Mouse (Mus musculus) neural tube, embryonic 13.5 days (tissue): ENCODE data around the gene Srrd. TPM values are rescaled to one million over a fixed set of nuclear protein-coding genes. Genes with fewer than 3 reads are reported as not detected.
A peak's percentile ranks its signal among the peaks of the same experiment; 100 is the strongest.

Experiments
- ATAC-seq: fragments of 200-750 bp; cut with Nextera tagmentation; 2 replicates; pipeline ENCODE4 v1.8.0; 2017; ENCODE audit warnings: low read depth, mild to moderate bottlenecking, moderate TSS enrichment, moderate library complexity
- H3K27ac ChIP-seq: fragments of 300-500 bp; sonication (generic); replicated peaks from 2 replicates; pipeline ENCODE4 v1.5.1; 2015; ENCODE audit warnings: moderate library complexity, mild to moderate bottlenecking, inconsistent platforms
- H3K27me3 ChIP-seq: fragments of 300-500 bp; sonication (generic); 2 replicates; pipeline ENCODE4 v1.6.1; 2015; ENCODE audit warnings: mild to moderate bottlenecking, inconsistent platforms
- H3K36me3 ChIP-seq: fragments of 300-500 bp; sonication (generic); 2 replicates; pipeline ENCODE4 v1.6.1; 2015; ENCODE audit warnings: mild to moderate bottlenecking, inconsistent platforms
- H3K4me1 ChIP-seq: fragments of 300-500 bp; sonication (generic); replicated peaks from 2 replicates; pipeline ENCODE4 v1.6.1; 2015; ENCODE audit warnings: inconsistent platforms
- H3K4me2 ChIP-seq: fragments of 300-500 bp; sonication (generic); 2 replicates; pipeline ENCODE4 v1.6.1; 2015; ENCODE audit warnings: inconsistent platforms, mild to moderate bottlenecking, moderate library complexity
- H3K4me3 ChIP-seq: fragments of 300-500 bp; sonication (generic); 2 replicates; pipeline ENCODE4 v1.5.1; 2015; ENCODE audit warnings: mild to moderate bottlenecking, inconsistent platforms
- H3K9ac ChIP-seq: fragments of 300-500 bp; sonication (generic); 2 replicates; pipeline ENCODE4 v1.6.1; 2015; ENCODE audit warnings: moderate library complexity, mild to moderate bottlenecking, inconsistent platforms
- H3K9me3 ChIP-seq: fragments of 300-500 bp; sonication (generic); 2 replicates; pipeline ENCODE4 v1.6.1; 2016; ENCODE audit warnings: inconsistent platforms
- WGBS: fragments of 180-500 bp; shearing (Covaris S2); methylation state at CpG from one replicate; pipeline ENCODE4 v1.1.7; 2015; 5-methylcytosine and 5-hydroxymethylcytosine counted together
- polyA plus RNA-seq: library from polyadenylated mRNA; unstranded; fragments of >200 nt; fragmentation: Nextera tagmentation; extraction: Ambion mirVana; gene quantifications from 2 replicates; pipeline ENCODE4 v1.2.1, GENCODE M21; 2015

The Srrd gene
- polyA plus RNA-seq, 1 experiment from 2014 or later, result 53.9 TPM

- no peak overlapping the region for H3K4me2 ChIP-seq
- H3K9ac ChIP-seq, result no peak overlapping the region
- H3K9me3 ChIP-seq, result no peaks in the 10 kb centered on the region
- H3K27me3 ChIP-seq, result no peaks in the 10 kb centered on the region
- no peak overlapping the region for H3K4me3 ChIP-seq
- H3K4me1 ChIP-seq, result no peaks in the 10 kb centered on the region
- H3K36me3 ChIP-seq, result peaks cover 77% of the 10 kb centered on the region
- 90% methylated on average over 6 of the region's 6 CpGs for WGBS
- ATAC-seq, result no peak
- no peak overlapping the region for H3K27ac ChIP-seq
Measured at GRCm38 (mm10) chr5:112355493-112355892, 12.7 kb upstream of the Srrd start.

GRCm38 (mm10) chr5:112349169-112349568, 6.3 kb upstream of the Srrd start:
- Histone ChIP-seq H3K36me3 (peaks cover 69% of the 10 kb centered on the region), H3K4me1 (peaks cover 26% of the 10 kb centered on the region), H3K4me2 (no peak overlapping the region), H3K27ac (no peak overlapping the region), H3K27me3 (no peaks in the 10 kb centered on the region), H3K4me3 (no peak overlapping the region), H3K9me3 (no peaks in the 10 kb centered on the region), H3K9ac (no peak overlapping the region)
- 82% methylated on average over 8 of the region's 8 CpGs for WGBS
- 0 out of 2 replicates have a peak, but pooled peaks have one; percentile 19 for ATAC-seq

GRCm38 (mm10) chr5:112346211-112346965, 3.5 kb upstream of the Srrd start:
- no peaks in the 10 kb centered on the region for H3K9me3 ChIP-seq
- H3K4me2 ChIP-seq, result no peak overlapping the region; the same call in 1 of the 2 replicates
- H3K4me1 ChIP-seq, result peaks cover 48% of the 10 kb centered on the region
- H3K4me3 ChIP-seq, result no peak overlapping the region
- H3K27ac ChIP-seq, result no peak overlapping the region
- H3K27me3 ChIP-seq, result no peaks in the 10 kb centered on the region
- H3K9ac ChIP-seq, result peak overlapping the region; percentile 50
- 85% methylated on average over 16 of the region's 16 CpGs for WGBS
- H3K36me3 ChIP-seq, result peaks cover 42% of the 10 kb centered on the region
- ATAC-seq, result no peak

- no peak overlapping the region for H3K4me3 ChIP-seq
- no peak overlapping the region for H3K4me2 ChIP-seq
- peaks cover 28% of the 10 kb centered on the region for H3K36me3 ChIP-seq
- H3K9ac ChIP-seq, result peak overlapping the region; percentile 50
- H3K27ac ChIP-seq, result no peak overlapping the region
- peaks cover 52% of the 10 kb centered on the region for H3K4me1 ChIP-seq
- H3K27me3 ChIP-seq, result no peaks in the 10 kb centered on the region
- WGBS, result 80% methylated on average over 6 of the region's 6 CpGs
- no peaks in the 10 kb centered on the region for H3K9me3 ChIP-seq
- no peak for ATAC-seq
Measured at GRCm38 (mm10) chr5:112344092-112344960, 1.5 kb upstream of the Srrd start.

- Histone ChIP-seq H3K36me3 (peaks cover 27% of the 10 kb centered on the region), H3K27me3 (no peaks in the 10 kb centered on the region), H3K27ac (peak overlapping the region; percentile 64; the same call in 1 of the 2 replicates), H3K4me2 (peak overlapping the region; percentile 88), H3K4me3 (peak overlapping the region; percentile 93), H3K9ac (peak overlapping the region; percentile 91), H3K4me1 (peaks cover 52% of the 10 kb centered on the region), H3K9me3 (no peaks in the 10 kb centered on the region)
- peak; percentile 78 for ATAC-seq
- WGBS, result 0% methylated on average over 24 of the region's 24 CpGs
Measured at GRCm38 (mm10) chr5:112343205-112343595, 360 bp upstream of the Srrd start.

- 64% methylated on average over 7 of the region's 7 CpGs for WGBS
- Histone ChIP-seq H3K4me1 (peaks cover 27% of the 10 kb centered on the region), H3K4me3 (no peak overlapping the region), H3K36me3 (peaks cover 55% of the 10 kb centered on the region), H3K9me3 (no peaks in the 10 kb centered on the region), H3K4me2 (no peak overlapping the region), H3K27me3 (no peaks in the 10 kb centered on the region), H3K27ac (no peak overlapping the region), H3K9ac (no peak overlapping the region)
- no peak for ATAC-seq
Measured at GRCm38 (mm10) chr5:112339215-112339614, 3.6 kb downstream of the Srrd start.

- no peak overlapping the region for H3K4me2 ChIP-seq
- no peak for ATAC-seq
- peaks cover 11% of the 10 kb centered on the region for H3K4me1 ChIP-seq
- no peak overlapping the region for H3K27ac ChIP-seq
- H3K9me3 ChIP-seq, result no peaks in the 10 kb centered on the region
- no peak overlapping the region for H3K4me3 ChIP-seq
- 91% methylated on average over 22 of the region's 22 CpGs for WGBS
- H3K27me3 ChIP-seq, result no peaks in the 10 kb centered on the region
- no peak overlapping the region for H3K9ac ChIP-seq
- peaks cover 78% of the 10 kb centered on the region for H3K36me3 ChIP-seq
Measured at GRCm38 (mm10) chr5:112337004-112337403, 5.8 kb downstream of the Srrd start.

- H3K36me3 ChIP-seq, result peaks cover 93% of the 10 kb centered on the region
- no peak for ATAC-seq
- 22% methylated on average over 2 of the region's 2 CpGs for WGBS
- no peak overlapping the region for H3K27ac ChIP-seq
- no peak overlapping the region for H3K4me3 ChIP-seq
- H3K9ac ChIP-seq, result no peak overlapping the region
- H3K4me2 ChIP-seq, result no peak overlapping the region
- no peaks in the 10 kb centered on the region for H3K9me3 ChIP-seq
- H3K27me3 ChIP-seq, result no peaks in the 10 kb centered on the region
- H3K4me1 ChIP-seq, result no peaks in the 10 kb centered on the region
Measured at GRCm38 (mm10) chr5:112335473-112335872, 7.4 kb downstream of the Srrd start.

GRCm38 (mm10) chr5:112329805-112330564, 12.9 kb downstream of the Srrd start:
- Histone ChIP-seq H3K9ac (no peak overlapping the region), H3K27ac (no peak overlapping the region), H3K4me2 (no peak overlapping the region), H3K27me3 (no peaks in the 10 kb centered on the region), H3K36me3 (peaks cover 72% of the 10 kb centered on the region), H3K9me3 (no peaks in the 10 kb centered on the region), H3K4me1 (peaks cover 25% of the 10 kb centered on the region), H3K4me3 (no peak overlapping the region)
- 94% methylated on average over 14 of the region's 14 CpGs for WGBS
- ATAC-seq, result no peak

GRCm38 (mm10) chr5:112327854-112328253, 15.0 kb downstream of the Srrd start:
- H3K4me2 ChIP-seq, result no peak overlapping the region
- peaks cover 51% of the 10 kb centered on the region for H3K36me3 ChIP-seq
- no peaks in the 10 kb centered on the region for H3K27me3 ChIP-seq
- WGBS, result 92% methylated on average over 15 of the region's 15 CpGs
- H3K27ac ChIP-seq, result no peak overlapping the region
- 0 out of 2 replicates have a peak overlapping the region, but pooled peaks have one; percentile 3 for H3K9ac ChIP-seq
- no peak overlapping the region for H3K4me3 ChIP-seq
- no peak for ATAC-seq
- H3K4me1 ChIP-seq, result peaks cover 25% of the 10 kb centered on the region
- no peaks in the 10 kb centered on the region for H3K9me3 ChIP-seq

GRCm38 (mm10) chr5:112326446-112327009, 16.3 kb downstream of the Srrd start:
- H3K9ac ChIP-seq, result peak overlapping the region; percentile 84
- WGBS, result 2% methylated on average over 33 of the region's 33 CpGs
- H3K9me3 ChIP-seq, result no peaks in the 10 kb centered on the region
- H3K4me3 ChIP-seq, result peak overlapping the region; percentile 98
- peaks cover 38% of the 10 kb centered on the region for H3K36me3 ChIP-seq
- no peaks in the 10 kb centered on the region for H3K27me3 ChIP-seq
- H3K4me2 ChIP-seq, result peak overlapping the region; percentile 86
- H3K4me1 ChIP-seq, result peaks cover 25% of the 10 kb centered on the region
- H3K27ac ChIP-seq, result peak overlapping the region; percentile 40; the same call in 1 of the 2 replicates
- ATAC-seq, result peak; percentile 77
